Mouse (Mus musculus): ENCODE measurements around the gene Cfap44. TPM values are rescaled to one million over a fixed set of nuclear protein-coding genes. Genes with fewer than 3 reads are reported as not detected.

The Cfap44 gene
- polyA plus RNA-seq (2012; ENCODE audit: low replicate concordance), result not detected in 2 replicates

DNA sequence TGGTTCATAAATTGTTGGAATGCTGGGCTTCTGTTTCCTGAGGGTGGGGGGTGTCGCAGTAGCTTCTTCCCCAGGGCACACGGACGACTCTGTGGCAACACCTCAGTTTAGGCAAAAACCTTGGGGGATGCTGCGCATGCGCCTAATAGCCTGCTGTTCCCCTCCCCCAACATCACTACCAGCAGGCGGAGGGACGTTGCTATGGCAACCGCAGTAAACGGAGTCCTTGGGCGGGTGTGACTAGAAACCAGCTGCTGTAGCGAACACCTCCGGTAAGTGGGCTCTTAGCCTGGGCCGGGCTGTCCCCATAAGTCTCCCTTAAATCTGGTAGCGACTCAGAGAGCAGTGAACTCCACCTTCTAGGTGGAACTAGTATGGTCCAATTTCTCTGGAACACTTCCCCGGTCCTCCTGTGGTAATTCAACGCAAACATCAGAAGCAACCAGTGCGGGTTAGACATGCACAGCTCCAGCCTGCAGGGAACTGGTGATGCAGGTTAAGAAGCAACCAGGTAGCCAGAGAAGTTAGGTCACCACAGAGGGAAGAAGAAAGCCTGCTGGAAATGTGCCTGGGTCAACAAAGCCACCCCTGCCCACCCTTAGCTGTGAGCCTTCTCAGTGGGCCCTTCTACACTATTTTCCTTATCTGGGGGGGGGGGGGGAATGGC, at the start of gene Cfap44:
TSS of gene Cfap44 (plus strand) at position 220 of the 667 bp plus-strand sequence.

DNA sequence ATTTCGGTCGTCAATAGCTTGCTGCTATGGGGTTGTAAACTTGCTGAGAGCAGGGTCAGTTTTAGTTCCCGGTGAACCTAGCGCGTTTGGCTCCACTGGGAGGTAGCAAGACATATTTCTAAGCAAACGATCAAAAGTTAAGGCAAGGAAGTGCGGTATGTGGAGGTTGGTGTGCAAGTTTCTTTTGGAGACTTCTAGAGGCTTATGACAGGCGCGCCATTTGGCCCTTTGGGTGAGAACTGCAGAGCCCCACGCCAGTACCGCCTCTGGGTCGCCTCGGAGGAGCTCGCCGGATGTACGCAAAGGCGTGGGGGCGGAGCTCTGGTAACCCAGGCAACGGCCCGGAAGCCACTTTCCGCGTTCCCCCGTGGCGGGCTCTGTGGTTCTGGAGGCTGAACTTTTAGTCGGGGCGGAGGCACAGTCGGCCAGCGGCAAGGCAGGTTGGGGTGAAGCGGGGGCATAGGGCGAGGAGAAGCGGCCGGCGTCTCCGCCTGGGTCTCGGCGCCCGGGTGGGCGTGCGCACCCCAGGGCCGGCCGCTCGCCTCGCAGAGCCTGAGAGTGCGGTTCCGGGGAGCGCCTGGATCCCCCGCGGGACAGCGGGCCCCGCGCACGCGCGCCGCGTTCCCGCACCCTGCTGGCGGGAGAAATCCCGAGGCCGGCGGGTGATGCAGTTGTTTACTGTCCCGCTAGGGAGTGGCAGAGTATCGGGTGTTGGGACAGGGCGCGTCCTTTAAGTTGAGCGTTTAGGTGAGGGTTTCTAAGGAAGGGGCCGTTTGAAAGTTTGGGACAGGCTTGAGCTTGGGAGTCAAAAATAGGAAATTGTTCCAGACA, 47.3 kb upstream of the Cfap44 start, which contains the start of gene Spice1:
TSS of gene Spice1 (plus strand) at position 51 of the 831 bp plus-strand sequence.

Other genes with a start within 250 kb of the Cfap44 start
- gene Usf3, start 221.6 kb upstream of the Cfap44 start, polyA plus RNA-seq (2012; ENCODE audit: low replicate concordance), result 2.3 and 3.3 TPM in 2 replicates
- gene Sidt1, start 61.6 kb upstream of the Cfap44 start, polyA plus RNA-seq (2012; ENCODE audit: low replicate concordance), result 4.9 and 9.2 TPM in 2 replicates
- 3.7 and 4.1 TPM in 2 replicates for gene Spice1, start 47.7 kb upstream of the Cfap44 start, polyA plus RNA-seq (2012; ENCODE audit: low replicate concordance)
- 0.31 and 0.32 TPM in 2 replicates for gene Boc, start 164.1 kb downstream of the Cfap44 start, polyA plus RNA-seq (2012; ENCODE audit: low replicate concordance)

All from leukemia stem cell, adult 10-12 weeks (primary cell).